Mouse (Mus musculus) CH12.LX (cell line): ENCODE results near the gene Abt1. TPM values are rescaled to one million over a fixed set of nuclear protein-coding genes. Genes with fewer than 3 reads are reported as not detected.

Source experiments
- BHLHE40 ChIP-seq: IDR thresholded peaks from 2 replicates; pipeline ENCODE4 v1.6.1; 2011; ENCODE audit warnings: mild to moderate bottlenecking, low read depth, low read length, improper control_type of control experiment
- CHD1 ChIP-seq: IDR thresholded peaks from 2 replicates; pipeline ENCODE4 v1.6.1; 2012; ENCODE audit warnings: low read depth, low read length, improper control_type of control experiment, inconsistent platforms
- CTCF ChIP-seq, 2 experiments: IDR thresholded peaks in 1 of 2; conservative IDR thresholded peaks in 1 of 2; 2 replicates each; pipeline ENCODE4 v1.5.1; 2011 to 2012; ENCODE audit warnings: low read depth in 2 of 2, low read length in 2 of 2, improper control_type of control experiment in 1 of 2, inconsistent platforms in 1 of 2, mild to moderate bottlenecking in 1 of 2, moderate library complexity in 1 of 2
- ELF1 ChIP-seq: IDR thresholded peaks from 2 replicates; pipeline ENCODE4 v1.6.1; 2014; ENCODE audit warnings: low read depth, mild to moderate bottlenecking, inconsistent platforms, low read length, improper control_type of control experiment
- EP300 ChIP-seq: IDR thresholded peaks from 2 replicates; pipeline ENCODE4 v1.6.1; 2011; ENCODE audit warnings: low read length, improper control_type of control experiment
- HCFC1 ChIP-seq: IDR thresholded peaks from 2 replicates; pipeline ENCODE4 v1.6.1; 2012; ENCODE audit warnings: low read depth, mild to moderate bottlenecking, inconsistent platforms, low read length, improper control_type of control experiment
- JUN ChIP-seq: IDR thresholded peaks from 2 replicates; pipeline ENCODE4 v1.6.1; 2011; ENCODE audit warnings: low read depth, mild to moderate bottlenecking, low read length, improper control_type of control experiment, moderate library complexity; ENCODE audit not compliant: insufficient read depth
- KAT2A ChIP-seq: IDR thresholded peaks from 2 replicates; pipeline ENCODE4 v1.6.1; 2012; ENCODE audit warnings: low read length, improper control_type of control experiment, inconsistent platforms; ENCODE audit not compliant: insufficient replicate concordance
- MAX ChIP-seq: IDR thresholded peaks from 2 replicates; pipeline ENCODE4 v1.6.1; 2011; ENCODE audit warnings: low read length, improper control_type of control experiment
- MAZ ChIP-seq: IDR thresholded peaks from 2 replicates; pipeline ENCODE4 v1.6.1; 2012; ENCODE audit warnings: low read depth, mild to moderate bottlenecking, inconsistent platforms, low read length, improper control_type of control experiment, moderate library complexity
- MXI1 ChIP-seq: IDR thresholded peaks from 2 replicates; pipeline ENCODE4 v1.6.1; 2011; ENCODE audit warnings: mild to moderate bottlenecking, low read depth, low read length, improper control_type of control experiment
- MYC ChIP-seq: IDR thresholded peaks from 2 replicates; pipeline ENCODE4 v1.6.1; 2011; ENCODE audit warnings: low read depth, mild to moderate bottlenecking, improper control_type of control experiment, low read length
- NRF1 ChIP-seq: IDR thresholded peaks from 2 replicates; pipeline ENCODE4 v1.6.1; 2014; ENCODE audit warnings: low read depth, mild to moderate bottlenecking, inconsistent platforms, low read length, improper control_type of control experiment, moderate library complexity
- PAX5 ChIP-seq: IDR thresholded peaks from 2 replicates; pipeline ENCODE4 v1.6.1; 2012; ENCODE audit warnings: low read length, inconsistent platforms, mixed read lengths
- POLR2A ChIP-seq: IDR thresholded peaks from 2 replicates; pipeline ENCODE4 v1.6.1; 2011; ENCODE audit warnings: low read depth, mild to moderate bottlenecking, improper control_type of control experiment, low read length
- RAD21 ChIP-seq: IDR thresholded peaks from 2 replicates; pipeline ENCODE4 v1.6.1; 2011; ENCODE audit warnings: low read depth, mild to moderate bottlenecking, low read length, improper control_type of control experiment, moderate library complexity
- RCOR1 ChIP-seq: conservative IDR thresholded peaks from 2 replicates; pipeline ENCODE4 v1.6.1; 2012; ENCODE audit warnings: low read depth, mild to moderate bottlenecking, inconsistent platforms, low read length, improper control_type of control experiment
- SMC3 ChIP-seq: IDR thresholded peaks from 2 replicates; pipeline ENCODE4 v1.6.1; 2011; ENCODE audit warnings: low read depth, low read length, improper control_type of control experiment
- polyA plus RNA-seq: library from polyadenylated mRNA; unstranded; fragments of >175 nt; gene quantifications from 2 replicates; pipeline ENCODE4 v1.2.1, GENCODE M21; 2012; ENCODE audit warnings: low read depth; ENCODE audit not compliant: insufficient read length
- total RNA-seq, 2 experiments: library from RNA; depleted of rRNA; stranded (reverse); fragments of 300-350 nt in 1 of 2; fragments of >200 nt in 1 of 2; gene quantifications; 2 replicates each; pipeline ENCODE4 v1.2.3; 2012 to 2014

The Abt1 gene
- total and polyA plus RNA-seq, 3 experiments, result 10.1 to 15.4 (median 11.7) TPM

- TF ChIP-seq MXI1 (peak; percentile 36; the same call in 1 of the 2 replicates), CTCF (conservative IDR thresholded peaks at IDR 0.05 in 1 of 2, IDR thresholded peaks at IDR 0.05 in 1 of 2; ENCODE audit: low read depth in 2 of 2, low read length in 2 of 2) (no peak), SMC3 (no peak), RAD21 (no peak), NRF1 (peak; percentile 89), RCOR1 (0 out of 2 replicates have a peak, but pooled peaks have one; percentile 27), PAX5 (no peak), MAX (peak; percentile 34; the same call in 1 of the 2 replicates), KAT2A (peak; percentile 45; the same call in 1 of the 2 replicates), MYC (peak; percentile 51; the same call in 1 of the 2 replicates), JUN (no peak), POLR2A (peak; percentile 89), MAZ (0 out of 2 replicates have a peak, but pooled peaks have one; percentile 9), BHLHE40 (0 out of 2 replicates have a peak, but pooled peaks have one; percentile 4), ELF1 (peak; percentile 86), CHD1 (no peak), HCFC1 (peak; percentile 72), EP300 (no peak)
- TF ChIP-seq, all 38 proteins: peak for 20
These were observed 54.9 kb downstream of the Abt1 start, which contains the start of gene Zfp322a (continued) for GRCm38 (mm10) chr13:23368583-23369420.

Other genes with a start within 250 kb of the Abt1 start
Only the 20 nearest of the 23 such genes appear.
- gene Vmn1r222, start 187.9 kb downstream of the Abt1 start, total RNA-seq (2012; rRNA removed), result not detected in 2 replicates
- gene Vmn1r222, start 187.9 kb downstream of the Abt1 start, total RNA-seq (2014; rRNA removed), result not detected in 2 replicates
- not detected in 2 replicates for gene Vmn1r222, start 187.9 kb downstream of the Abt1 start, polyA plus RNA-seq
- gene Vmn1r223, start 176.7 kb downstream of the Abt1 start, total RNA-seq (2012; rRNA removed), result not detected in 2 replicates
- gene Vmn1r223, start 176.7 kb downstream of the Abt1 start, total RNA-seq (2014; rRNA removed), result not detected in 2 replicates
- 0.06 TPM in 1 of 2 replicates, not detected in the other for gene Vmn1r223, start 176.7 kb downstream of the Abt1 start, polyA plus RNA-seq
- 10.3 and 12.3 TPM in 2 replicates for gene Zfp322a, start 54.7 kb downstream of the Abt1 start, total RNA-seq (2012; rRNA removed)
- gene Zfp322a, start 54.7 kb downstream of the Abt1 start, total RNA-seq (2014; rRNA removed), result 17.7 and 20.0 TPM in 2 replicates
- 10.3 and 10.5 TPM in 2 replicates for gene Zfp322a, start 54.7 kb downstream of the Abt1 start, polyA plus RNA-seq
- gene Btn1a1, start 42.0 kb upstream of the Abt1 start, total RNA-seq (2012; rRNA removed), result 0.38 and 0.51 TPM in 2 replicates
- gene Btn1a1, start 42.0 kb upstream of the Abt1 start, total RNA-seq (2014; rRNA removed), result 0.20 TPM in 2 replicates
- gene Btn1a1, start 42.0 kb upstream of the Abt1 start, polyA plus RNA-seq, result 0.08 and 0.21 TPM in 2 replicates
- gene Btn2a2, start 65.0 kb upstream of the Abt1 start, total RNA-seq (2012; rRNA removed), result 1.1 and 1.3 TPM in 2 replicates
- gene Btn2a2, start 65.0 kb upstream of the Abt1 start, total RNA-seq (2014; rRNA removed), result 1.2 and 1.3 TPM in 2 replicates
- 2.1 and 2.8 TPM in 2 replicates for gene Btn2a2, start 65.0 kb upstream of the Abt1 start, polyA plus RNA-seq
- 4,350 and 4,957 TPM in 2 replicates for gene Hist1h4h, start 107.2 kb upstream of the Abt1 start, total RNA-seq (2012; rRNA removed)
- gene Hist1h4h, start 107.2 kb upstream of the Abt1 start, total RNA-seq (2014; rRNA removed), result 14.0 and 19.4 TPM in 2 replicates
- 3.4 and 5.5 TPM in 2 replicates for gene Hist1h4h, start 107.2 kb upstream of the Abt1 start, polyA plus RNA-seq
- gene Hist1h2af, start 110.0 kb upstream of the Abt1 start, total RNA-seq (2012; rRNA removed), result 824 and 932 TPM in 2 replicates
- gene Hist1h2af, start 110.0 kb upstream of the Abt1 start, total RNA-seq (2014; rRNA removed), result 45.2 and 57.1 TPM in 2 replicates
- 68.6 and 97.0 TPM in 2 replicates for gene Hist1h2af, start 110.0 kb upstream of the Abt1 start, polyA plus RNA-seq
- 608 and 749 TPM in 2 replicates for gene Hist1h3g, start 111.6 kb upstream of the Abt1 start, total RNA-seq (2012; rRNA removed)
- gene Hist1h3g, start 111.6 kb upstream of the Abt1 start, total RNA-seq (2014; rRNA removed), result 50.1 and 75.3 TPM in 2 replicates
- 3.4 and 3.6 TPM in 2 replicates for gene Hist1h3g, start 111.6 kb upstream of the Abt1 start, polyA plus RNA-seq
- 261 and 290 TPM in 2 replicates for gene Hist1h2bh, start 119.5 kb upstream of the Abt1 start, total RNA-seq (2012; rRNA removed)
- 5.7 and 8.0 TPM in 2 replicates for gene Hist1h2bh, start 119.5 kb upstream of the Abt1 start, total RNA-seq (2014; rRNA removed)
- 0.56 and 0.77 TPM in 2 replicates for gene Hist1h2bh, start 119.5 kb upstream of the Abt1 start, polyA plus RNA-seq
- gene Hist1h3f, start 120.2 kb upstream of the Abt1 start, total RNA-seq (2012; rRNA removed), result 553 and 608 TPM in 2 replicates
- gene Hist1h3f, start 120.2 kb upstream of the Abt1 start, total RNA-seq (2014; rRNA removed), result 5.1 and 8.0 TPM in 2 replicates
- 0.23 and 0.30 TPM in 2 replicates for gene Hist1h3f, start 120.2 kb upstream of the Abt1 start, polyA plus RNA-seq
- gene Hist1h4f, start 127.8 kb upstream of the Abt1 start, total RNA-seq (2012; rRNA removed), result 4,390 and 4,902 TPM in 2 replicates
- gene Hist1h4f, start 127.8 kb upstream of the Abt1 start, total RNA-seq (2014; rRNA removed), result 17.8 and 27.1 TPM in 2 replicates
- gene Hist1h4f, start 127.8 kb upstream of the Abt1 start, polyA plus RNA-seq, result 4.0 and 9.0 TPM in 2 replicates
- gene Hist1h1d, start 129.4 kb upstream of the Abt1 start, total RNA-seq (2012; rRNA removed), result 112 and 132 TPM in 2 replicates
- gene Hist1h1d, start 129.4 kb upstream of the Abt1 start, total RNA-seq (2014; rRNA removed), result 1.8 and 2.3 TPM in 2 replicates
- 0.11 and 0.14 TPM in 2 replicates for gene Hist1h1d, start 129.4 kb upstream of the Abt1 start, polyA plus RNA-seq
- gene Hist1h3e, start 138.5 kb upstream of the Abt1 start, total RNA-seq (2012; rRNA removed), result 1,307 and 1,484 TPM in 2 replicates
- gene Hist1h3e, start 138.5 kb upstream of the Abt1 start, total RNA-seq (2014; rRNA removed), result 20.6 and 24.2 TPM in 2 replicates
- gene Hist1h3e, start 138.5 kb upstream of the Abt1 start, polyA plus RNA-seq, result 2.2 and 3.1 TPM in 2 replicates
- gene Hist1h2ae, start 147.4 kb upstream of the Abt1 start, total RNA-seq (2012; rRNA removed), result 648 and 652 TPM in 2 replicates
- gene Hist1h2ae, start 147.4 kb upstream of the Abt1 start, total RNA-seq (2014; rRNA removed), result 13.4 and 16.3 TPM in 2 replicates
- gene Hist1h2ae, start 147.4 kb upstream of the Abt1 start, polyA plus RNA-seq, result 1.4 and 3.5 TPM in 2 replicates
- gene Hist1h2bg, start 147.5 kb upstream of the Abt1 start, total RNA-seq (2012; rRNA removed), result 2,765 and 3,252 TPM in 2 replicates
- gene Hist1h2bg, start 147.5 kb upstream of the Abt1 start, total RNA-seq (2014; rRNA removed), result 118 and 136 TPM in 2 replicates
- gene Hist1h2bg, start 147.5 kb upstream of the Abt1 start, polyA plus RNA-seq, result 9.1 and 9.4 TPM in 2 replicates
- gene Hist1h2bf, start 150.3 kb upstream of the Abt1 start, total RNA-seq (2012; rRNA removed), result 1,243 and 1,273 TPM in 2 replicates
- gene Hist1h2bf, start 150.3 kb upstream of the Abt1 start, total RNA-seq (2014; rRNA removed), result 28.3 and 50.8 TPM in 2 replicates
- gene Hist1h2bf, start 150.3 kb upstream of the Abt1 start, polyA plus RNA-seq, result 1.7 TPM in 1 of 2 replicates, not detected in the other
- 744 and 796 TPM in 2 replicates for gene Hist1h2ad, start 150.5 kb upstream of the Abt1 start, total RNA-seq (2012; rRNA removed)
- 9.1 and 13.2 TPM in 2 replicates for gene Hist1h2ad, start 150.5 kb upstream of the Abt1 start, total RNA-seq (2014; rRNA removed)
- 0.53 TPM in 1 of 2 replicates, not detected in the other for gene Hist1h2ad, start 150.5 kb upstream of the Abt1 start, polyA plus RNA-seq
- gene Hist1h3d, start 151.9 kb upstream of the Abt1 start, total RNA-seq (2012; rRNA removed), result 164 and 182 TPM in 2 replicates
- gene Hist1h3d, start 151.9 kb upstream of the Abt1 start, total RNA-seq (2014; rRNA removed), result 10.3 and 13.5 TPM in 2 replicates
- gene Hist1h3d, start 151.9 kb upstream of the Abt1 start, polyA plus RNA-seq, result 0.65 and 0.94 TPM in 2 replicates
- gene Hist1h4d, start 157.7 kb upstream of the Abt1 start, total RNA-seq (2012; rRNA removed), result 1,558 and 1,831 TPM in 2 replicates
- gene Hist1h4d, start 157.7 kb upstream of the Abt1 start, total RNA-seq (2014; rRNA removed), result 13.8 and 27.7 TPM in 2 replicates
- 2.4 and 6.7 TPM in 2 replicates for gene Hist1h4d, start 157.7 kb upstream of the Abt1 start, polyA plus RNA-seq
- 268 and 282 TPM in 2 replicates for gene Hist1h2be, start 197.3 kb upstream of the Abt1 start, total RNA-seq (2012; rRNA removed)
- gene Hist1h2be, start 197.3 kb upstream of the Abt1 start, total RNA-seq (2014; rRNA removed), result 3.4 and 4.7 TPM in 2 replicates
- gene Hist1h2be, start 197.3 kb upstream of the Abt1 start, polyA plus RNA-seq, result 0.57 and 0.70 TPM in 2 replicates